ENCODE assay signal across 18 mouse cellular contexts in genomic region chr5:73194740-73195139, GRCm38 (mm10).
DNase-seq lines count a peak whose midpoint lies in the region; ATAC-seq and TF ChIP-seq lines count a peak whose summit lies in the region.
"Had no signal": no experiment of that assay in that cellular context is flagged by ENCODE, and none has a peak within 500 bp of the region (broad histone marks: within the 10 kb centered on the region; RNA-seq: fewer than 3 reads in every experiment).

No protein-coding gene starts in this region.

- H3K4me1 ChIP-seq in heart, embryonic 13.5 days = peaks cover 41% of the 10 kb centered on the region
- H3K4me1 ChIP-seq in ES-E14 (ENCODE audit: control insufficient read depth in 2 of 2, insufficient read depth in 2 of 2, low read length in 2 of 2, poor library complexity in 1 of 2) = peaks cover 0 to 8% of the 10 kb centered on the region in 2 experiments; a peak in 2 of 4 replicates
- H3K4me1 ChIP-seq in liver, embryonic 15.5 days (replicated peaks) = peaks cover 49% of the 10 kb centered on the region
- peaks cover 4% of the 10 kb centered on the region; the same call in 1 of the 2 replicates for H3K4me1 ChIP-seq in forebrain, embryonic 13.5 days
- H3K4me1 ChIP-seq: embryonic facial prominence, embryonic 13.5 days had no signal

- no peak for DNase-seq in heart, postnatal 10 days
- DNase-seq in A20 (ENCODE audit: low read depth, low spot score) (peak; percentile 85), ES-E14 (ENCODE audit: low read depth, low spot score) (no peak)
- DNase-seq in layer of hippocampus, adult 9-10 months (ENCODE audit: low spot score) = no peak
- DNase-seq: cerebellum, adult 9-10 months; layer of hippocampus, adult 9-11 months; lung, adult 2 months; lung, postnatal 4 days; right cerebral cortex, postnatal 4 days had no signal

- no peaks in the 10 kb centered on the region for H3K9me3 ChIP-seq in heart, embryonic 13.5 days
- H3K9me3 ChIP-seq in ES-E14 (ENCODE audit: control insufficient read depth, insufficient read depth, low read depth, low read length) = no peaks in the 10 kb centered on the region
- no peaks in the 10 kb centered on the region for H3K9me3 ChIP-seq in liver, embryonic 15.5 days (replicated peaks)
- H3K9me3 ChIP-seq in forebrain, embryonic 13.5 days (replicated peaks) = no peaks in the 10 kb centered on the region
- H3K9me3 ChIP-seq: intestine, embryonic 15.5 days; neural tube, embryonic 12.5 days had no signal

- ATAC-seq in heart, embryonic 13.5 days (ENCODE audit: extremely low read depth, insufficient number of reproducible peaks, low FRiP score, low TSS enrichment) = no peak
- ATAC-seq in liver, embryonic 15.5 days (ENCODE audit: insufficient read depth) = no peak
- ATAC-seq in forebrain, embryonic 13.5 days = no peak
- ATAC-seq: Patski had no signal

- no peaks in the 10 kb centered on the region for H3K27me3 ChIP-seq in heart, embryonic 13.5 days (replicated peaks)
- H3K27me3 ChIP-seq in liver, embryonic 15.5 days = no peaks in the 10 kb centered on the region
- no peaks in the 10 kb centered on the region for H3K27me3 ChIP-seq in forebrain, embryonic 13.5 days
- H3K27me3 ChIP-seq: embryonic facial prominence, embryonic 13.5 days; intestine, embryonic 15.5 days; neural tube, embryonic 12.5 days; Patski had no signal

- intact Hi-C loops in heart, postnatal 10 days (cut with DNase I) = no loop called here

- WGBS in heart, embryonic 13.5 days = 88% methylated on average over 14 of the region's 14 CpGs
- 90% methylated on average over 14 of the region's 14 CpGs for WGBS in liver, embryonic 15.5 days (ENCODE audit: insufficient replicate concordance)
- 92% methylated on average over 14 of the region's 14 CpGs for WGBS in forebrain, embryonic 13.5 days

- no peak overlapping the region for H3K9ac ChIP-seq in heart, embryonic 13.5 days
- H3K9ac ChIP-seq in ES-E14 (ENCODE audit: insufficient read depth, low read depth, low read length, poor library complexity, severe bottlenecking) = peak overlapping the region; percentile 37; the same call in 1 of the 2 replicates
- no peak overlapping the region for H3K9ac ChIP-seq in liver, embryonic 15.5 days
- H3K9ac ChIP-seq in forebrain, embryonic 13.5 days = no peak overlapping the region
- H3K9ac ChIP-seq: embryonic facial prominence, embryonic 13.5 days; intestine, embryonic 15.5 days; neural tube, embryonic 12.5 days had no signal

- no peak overlapping the region for H3K4me2 ChIP-seq in heart, embryonic 13.5 days
- peak overlapping the region; percentile 76; the same call in 1 of the 2 replicates for H3K4me2 ChIP-seq in liver, embryonic 15.5 days
- no peak overlapping the region for H3K4me2 ChIP-seq in forebrain, embryonic 13.5 days
- H3K4me2 ChIP-seq: embryonic facial prominence, embryonic 13.5 days; midbrain, embryonic 11.5 days; neural tube, embryonic 12.5 days had no signal

- peaks cover 12% of the 10 kb centered on the region for H3K36me3 ChIP-seq in heart, embryonic 13.5 days
- H3K36me3 ChIP-seq in ES-E14 (ENCODE audit: control insufficient read depth, insufficient read depth, low read length, poor library complexity, severe bottlenecking) = no peaks in the 10 kb centered on the region
- H3K36me3 ChIP-seq in liver, embryonic 15.5 days (replicated peaks) = 0 out of 2 replicates have a peak, but pooled peaks cover 3% of the 10 kb centered on the region
- peaks cover 19% of the 10 kb centered on the region; the same call in 1 of the 2 replicates for H3K36me3 ChIP-seq in forebrain, embryonic 13.5 days (ENCODE audit: poor library complexity, severe bottlenecking)
- H3K36me3 ChIP-seq: intestine, embryonic 15.5 days had no signal

- H3K4me3 ChIP-seq in heart, embryonic 13.5 days = no peak overlapping the region
- no peak overlapping the region for H3K4me3 ChIP-seq in ES-E14 (ENCODE audit: insufficient read depth in 1 of 2, low read depth in 1 of 2, low read length in 2 of 2, poor library complexity in 1 of 2, severe bottlenecking in 1 of 2)
- no peak overlapping the region for H3K4me3 ChIP-seq in liver, embryonic 15.5 days (replicated peaks)
- H3K4me3 ChIP-seq in forebrain, embryonic 13.5 days = no peak overlapping the region
- H3K4me3 ChIP-seq: embryonic facial prominence, embryonic 13.5 days; neural tube, embryonic 12.5 days had no signal

- peak overlapping the region; percentile 87 for H3K27ac ChIP-seq in heart, embryonic 13.5 days (replicated peaks)
- 0 out of 2 replicates have a peak overlapping the region, but pooled peaks have one; percentile 11 for H3K27ac ChIP-seq in ES-E14 (ENCODE audit: insufficient read depth, low read depth, low read length, poor library complexity, severe bottlenecking)
- H3K27ac ChIP-seq in liver, embryonic 15.5 days (replicated peaks) = peak overlapping the region; percentile 99
- H3K27ac ChIP-seq in forebrain, embryonic 13.5 days = no peak overlapping the region
- H3K27ac ChIP-seq: embryonic facial prominence, embryonic 13.5 days; kidney, postnatal 0 days; neural tube, embryonic 12.5 days had no signal

- in situ Hi-C loops in ES-E14 (cut with MboI; ENCODE audit: low sequenced_read_pairs in 2 of 2, unreplicated experiment in 2 of 2) = no loop called here

TF ChIP-seq in ES-E14, 5 proteins besides CTCF, POLR2A, EP300 and RAD21:
- TF ChIP-seq CHD2 (IDR thresholded peaks at IDR 0.05; ENCODE audit: low read depth, low read length) (no peak), HCFC1 (IDR thresholded peaks at IDR 0.05; ENCODE audit: borderline replicate concordance, insufficient read depth, low read length) (no peak), ZC3H11A (IDR thresholded peaks at IDR 0.05; ENCODE audit: borderline replicate concordance, low read depth, low read length) (no peak), ZNF384 (IDR thresholded peaks at IDR 0.05; ENCODE audit: low read depth, low read length) (no peak), MAFK (IDR thresholded peaks at IDR 0.05; ENCODE audit: insufficient read depth, low read depth, low read length) (no peak)
